Mouse (Mus musculus): Measurements from ENCODE around the gene Zfp704.

GRCm38 (mm10) chr3:9398271-9398670 lies 211.6 kb downstream of the Zfp704 start:
- TF ChIP-seq CTCF (IDR thresholded peaks at IDR 0.05; ENCODE audit: control insufficient read depth, insufficient read depth, insufficient replicate concordance, low read depth, low read length) = no peak
- no peak for TF ChIP-seq POLR2A (IDR thresholded peaks at IDR 0.05; ENCODE audit: control insufficient read depth, low read depth, low read length)
